Mouse (Mus musculus) MEL (cell line): ENCODE results near the gene Cdkn1b. TPM values are rescaled to one million over a fixed set of nuclear protein-coding genes. Genes with fewer than 3 reads are reported as not detected.

ENCODE experiments used
- DNase-seq: peaks from one replicate; pipeline ENCODE4 v3.0.0; 2011; ENCODE audit warnings: low read depth, low spot score
- H3K27ac ChIP-seq: 2 replicates; pipeline ENCODE4 v1.5.1; 2012; ENCODE audit warnings: low read depth, mild to moderate bottlenecking, control low read depth, low read length, moderate library complexity; ENCODE audit not compliant: control insufficient read depth
- H3K27me3 ChIP-seq, 2 experiments: fragments of 150-350 bp in 1 of 2; sonication (generic) in 1 of 2; 2 replicates each; pipeline ENCODE4 v1.6.1; 2012; ENCODE audit warnings: low read length in 2 of 2, mild to moderate bottlenecking in 2 of 2, improper control_type of control experiment in 1 of 2, moderate library complexity in 1 of 2; ENCODE audit not compliant: insufficient read depth in 2 of 2, control insufficient read depth in 1 of 2
- H3K36me3 ChIP-seq, 2 experiments: 2 replicates each; pipeline ENCODE4 v1.6.1; 2012 to 2014; ENCODE audit warnings: low read length in 2 of 2, improper control_type of control experiment in 1 of 2, inconsistent platforms in 1 of 2, mild to moderate bottlenecking in 1 of 2; ENCODE audit not compliant: insufficient read depth in 2 of 2, control insufficient read depth in 1 of 2
- H3K4me1 ChIP-seq, 2 experiments: fragments of 150-350 bp in 1 of 2; sonication (generic) in 1 of 2; 2 replicates each; pipeline ENCODE4 v1.6.1; 2012; ENCODE audit warnings: low read length in 2 of 2, improper control_type of control experiment in 1 of 2, mild to moderate bottlenecking in 1 of 2; ENCODE audit not compliant: insufficient read depth in 2 of 2, control insufficient read depth in 1 of 2
- H3K4me3 ChIP-seq, 2 experiments: fragments of 150-350 bp in 1 of 2; sonication (generic) in 1 of 2; 2 replicates each; pipeline ENCODE4 v1.5.1; 2012; ENCODE audit warnings: low read depth in 2 of 2, low read length in 2 of 2, mild to moderate bottlenecking in 2 of 2, moderate library complexity in 2 of 2, control low read depth in 1 of 2, improper control_type of control experiment in 1 of 2; ENCODE audit not compliant: control insufficient read depth in 1 of 2, insufficient read depth in 1 of 2
- H3K79me2 ChIP-seq: 2 replicates; pipeline ENCODE4 v1.6.1; 2012; ENCODE audit warnings: mild to moderate bottlenecking, low read length, moderate library complexity; ENCODE audit not compliant: control insufficient read depth, poor library complexity, insufficient read depth
- H3K9ac ChIP-seq: 2 replicates; pipeline ENCODE4 v1.6.1; 2012; ENCODE audit warnings: low read depth, mild to moderate bottlenecking, control low read depth, low read length, moderate library complexity; ENCODE audit not compliant: control insufficient read depth, poor library complexity, severe bottlenecking
- H3K9me3 ChIP-seq: fragments of 150-350 bp; sonication (generic); replicated peaks from 2 replicates; pipeline ENCODE4 v1.6.1; 2012; ENCODE audit warnings: mild to moderate bottlenecking, low read length, improper control_type of control experiment, moderate library complexity; ENCODE audit not compliant: insufficient read depth
- BHLHE40 ChIP-seq: IDR thresholded peaks from 2 replicates; pipeline ENCODE4 v1.6.1; 2012; ENCODE audit warnings: low read depth, mild to moderate bottlenecking, inconsistent platforms, low read length, improper control_type of control experiment, borderline replicate concordance
- CTCF ChIP-seq, 3 experiments: IDR thresholded peaks in 2 of 3; conservative IDR thresholded peaks in 1 of 3; 2 replicates each; pipeline ENCODE4 v1.5.1; 2011 to 2012; ENCODE audit warnings: low read length in 3 of 3, low read depth in 2 of 3, mild to moderate bottlenecking in 2 of 3, improper control_type of control experiment in 1 of 3, inconsistent platforms in 1 of 3, mixed read lengths in 1 of 3, moderate library complexity in 1 of 3; ENCODE audit not compliant: control insufficient read depth in 1 of 3, insufficient read depth in 1 of 3, poor library complexity in 1 of 3, severe bottlenecking in 1 of 3
- ELF1 ChIP-seq: IDR thresholded peaks from 2 replicates; pipeline ENCODE4 v1.6.1; 2014; ENCODE audit warnings: low read depth, mild to moderate bottlenecking, inconsistent platforms, low read length, improper control_type of control experiment, moderate library complexity
- EP300 ChIP-seq, 2 experiments: IDR thresholded peaks; 2 replicates each; pipeline ENCODE4 v1.6.1; 2011; ENCODE audit warnings: improper control_type of control experiment in 2 of 2, low read length in 2 of 2, low read depth in 1 of 2, mild to moderate bottlenecking in 1 of 2
- ETS1 ChIP-seq: IDR thresholded peaks from 2 replicates; pipeline ENCODE4 v1.6.1; 2012; ENCODE audit warnings: low read depth, mild to moderate bottlenecking, inconsistent platforms, low read length, improper control_type of control experiment, moderate library complexity
- GATA1 ChIP-seq: IDR thresholded peaks from 2 replicates; pipeline ENCODE4 v1.6.1; 2011; ENCODE audit warnings: low read depth, low read length, improper control_type of control experiment
- HCFC1 ChIP-seq: IDR thresholded peaks from 2 replicates; pipeline ENCODE4 v1.6.1; 2012; ENCODE audit warnings: low read depth, mild to moderate bottlenecking, inconsistent platforms, low read length, improper control_type of control experiment, moderate library complexity
- JUND ChIP-seq: IDR thresholded peaks from 2 replicates; pipeline ENCODE4 v1.6.1; 2011; ENCODE audit warnings: low read depth, mild to moderate bottlenecking, improper control_type of control experiment, low read length
- KAT2A ChIP-seq: conservative IDR thresholded peaks from 2 replicates; pipeline ENCODE4 v1.6.1; 2012; ENCODE audit warnings: low read depth, low read length, improper control_type of control experiment, inconsistent platforms
- NELFE ChIP-seq: IDR thresholded peaks from 2 replicates; pipeline ENCODE4 v1.6.1; 2011; ENCODE audit warnings: low read depth, low read length, improper control_type of control experiment
- POLR2AphosphoS5 ChIP-seq: IDR thresholded peaks from 2 replicates; pipeline ENCODE4 v1.6.1; 2012; ENCODE audit warnings: low read depth, borderline replicate concordance, mild to moderate bottlenecking, inconsistent platforms, low read length, moderate library complexity, mixed read lengths
- RAD21 ChIP-seq: IDR thresholded peaks from 2 replicates; pipeline ENCODE4 v1.6.1; 2011; ENCODE audit warnings: mild to moderate bottlenecking, low read depth, low read length, improper control_type of control experiment
- RCOR1 ChIP-seq: IDR thresholded peaks from 2 replicates; pipeline ENCODE4 v1.6.1; 2012; ENCODE audit warnings: low read depth, mild to moderate bottlenecking, inconsistent platforms, low read length, improper control_type of control experiment
- TBP ChIP-seq: IDR thresholded peaks from 2 replicates; pipeline ENCODE4 v1.8.0; 2011; ENCODE audit warnings: low read depth, low read length, improper control_type of control experiment
- TCF12 ChIP-seq: IDR thresholded peaks from 2 replicates; pipeline ENCODE4 v1.6.1; 2014; ENCODE audit warnings: low read depth, mild to moderate bottlenecking, inconsistent platforms, low read length, improper control_type of control experiment, moderate library complexity
- UBTF ChIP-seq: IDR thresholded peaks from 2 replicates; pipeline ENCODE4 v1.6.1; 2012; ENCODE audit warnings: low read depth, mild to moderate bottlenecking, inconsistent platforms, low read length, improper control_type of control experiment, moderate library complexity, borderline replicate concordance; ENCODE audit not compliant: insufficient read depth
- USF1 ChIP-seq: IDR thresholded peaks from 2 replicates; pipeline ENCODE4 v1.6.1; 2014; ENCODE audit warnings: low read depth, mild to moderate bottlenecking, inconsistent platforms, low read length, improper control_type of control experiment, moderate library complexity
- ZKSCAN1 ChIP-seq: IDR thresholded peaks from 2 replicates; pipeline ENCODE4 v1.6.1; 2012; ENCODE audit warnings: low read depth, mild to moderate bottlenecking, inconsistent platforms, low read length, improper control_type of control experiment, moderate library complexity
- ZMIZ1 ChIP-seq: IDR thresholded peaks from 2 replicates; pipeline ENCODE4 v1.6.1; 2012; ENCODE audit warnings: low read depth, mild to moderate bottlenecking, inconsistent platforms, low read length, improper control_type of control experiment, moderate library complexity
- ZNF384 ChIP-seq: IDR thresholded peaks from 2 replicates; pipeline ENCODE4 v1.6.1; 2012; ENCODE audit warnings: low read depth, mild to moderate bottlenecking, inconsistent platforms, low read length, improper control_type of control experiment
- polyA plus RNA-seq, 2 experiments: library from polyadenylated mRNA; stranded (reverse) in 1 of 2; unstranded in 1 of 2; fragments of >175 nt in 1 of 2; fragments of >200 nt in 1 of 2; gene quantifications; 2 replicates each; pipeline versions ENCODE4 v1.2.1 to v1.2.4; 2012; ENCODE audit warnings: low replicate concordance in 2 of 2, low read depth in 1 of 2; ENCODE audit not compliant: insufficient read length in 2 of 2, insufficient read depth in 1 of 2, missing spikeins in 1 of 2
- total RNA-seq: library from RNA; depleted of rRNA; stranded (reverse); fragments of 300-350 nt; gene quantifications from 2 replicates; pipeline ENCODE4 v1.2.3, GENCODE M21; 2012

Cdkn1b gene
- total and polyA plus RNA-seq, 3 experiments = 7.7 to 21.2 TPM; not detected in 1

- Histone ChIP-seq H3K4me3 (peak overlapping the region; percentile 64 to 86), H3K36me3 (peaks cover 2 to 29% of the 10 kb centered on the region in 2 experiments; a peak in 3 of 4 replicates), H3K9ac (peak overlapping the region; percentile 59), H3K79me2 (peaks cover 36% of the 10 kb centered on the region), H3K27me3 (no peaks in the 10 kb centered on the region), H3K27ac (peak overlapping the region; percentile 42), H3K9me3 (no peaks in the 10 kb centered on the region)
- peak; percentile 74 for DNase-seq
- no peak for TF ChIP-seq TBP
- TF ChIP-seq BHLHE40 = peak; percentile 13; the same call in 1 of the 2 replicates
- TF ChIP-seq TCF12 = no peak
- TF ChIP-seq NELFE = no peak
- TF ChIP-seq RCOR1 = 0 out of 2 replicates have a peak, but pooled peaks have one; percentile 27
- no peak for TF ChIP-seq UBTF
- TF ChIP-seq KAT2A = no peak
- TF ChIP-seq EP300 (IDR thresholded peaks at IDR 0.05; ENCODE audit: low read depth in 1 of 2, low read length in 2 of 2) = 0 out of 4 replicates have a peak, but pooled peaks of 1 of the 2 experiments have one; percentile 25
- no peak for TF ChIP-seq USF1
- TF ChIP-seq, all 39 proteins: peak for 3
- peaks cover 8 to 13% of the 10 kb centered on the region in 2 experiments; a peak in 3 of 4 replicates for H3K4me1 ChIP-seq
These were observed 2.5 kb downstream of the Cdkn1b start for GRCm38 (mm10) chr6:134922511-134923195.

- H3K9ac ChIP-seq = no peak overlapping the region
- peaks cover 6 to 8% of the 10 kb centered on the region in 2 experiments; a peak in 3 of 4 replicates for H3K4me1 ChIP-seq
- H3K4me3 ChIP-seq = no peak overlapping the region; a peak in 1 of 4 replicates
- peaks cover 41% of the 10 kb centered on the region for H3K79me2 ChIP-seq
- H3K27me3 ChIP-seq = no peaks in the 10 kb centered on the region
- H3K36me3 ChIP-seq = peaks cover 2 to 29% of the 10 kb centered on the region in 2 experiments; a peak in 3 of 4 replicates
- DNase-seq = no peak
- no peak for TF ChIP-seq KAT2A
- no peak for TF ChIP-seq JUND
- no peak for TF ChIP-seq EP300 (IDR thresholded peaks at IDR 0.05; ENCODE audit: low read depth in 1 of 2, low read length in 2 of 2)
- no peak for TF ChIP-seq RAD21
- no peak for TF ChIP-seq ZNF384
- no peak for TF ChIP-seq USF1
- no peak for TF ChIP-seq ETS1
- TF ChIP-seq GATA1 = no peak
- TF ChIP-seq HCFC1 = no peak
- TF ChIP-seq TBP = no peak
- no peak for TF ChIP-seq ELF1
- no peak for TF ChIP-seq ZKSCAN1
- no peak for TF ChIP-seq ZMIZ1
- TF ChIP-seq CTCF (IDR thresholded peaks at IDR 0.05 in 2 of 3, conservative IDR thresholded peaks at IDR 0.05 in 1 of 3; ENCODE audit: control insufficient read depth in 1 of 3, insufficient read depth in 1 of 3, low read depth in 2 of 3, low read length in 3 of 3, poor library complexity in 1 of 3, severe bottlenecking in 1 of 3) = no peak
- no peak for TF ChIP-seq POLR2AphosphoS5
- no peaks in the 10 kb centered on the region for H3K9me3 ChIP-seq
- no peak overlapping the region for H3K27ac ChIP-seq
These were observed 3.5 kb downstream of the Cdkn1b start for GRCm38 (mm10) chr6:134923670-134924069.
